Mouse (Mus musculus) embryonic stem cell, embryonic (primary cell): Measurements from ENCODE around the gene Castor1.

Experiments used
- CTCF ChIA-PET, 4 experiments: fragments of 300-600 bp in 2 of 4; fragments of 350-600 bp in 2 of 4; sonication (Branson Sonifier 250); formaldehyde crosslinking; loops; one replicate each; lab custom pipeline; 2022; ENCODE audit warnings: inconsistent platforms in 2 of 4; lab: Charles Lee
- POLR2A ChIA-PET, 4 experiments: fragments of 300-600 bp in 2 of 4; fragments of 350-600 bp in 2 of 4; sonication (Branson Sonifier 250); formaldehyde crosslinking; loops; one replicate each; lab custom pipeline; 2022; ENCODE audit warnings: antibody characterized with exemption in 4 of 4, inconsistent platforms in 1 of 4; lab: Charles Lee

Castor1 gene

DNA sequence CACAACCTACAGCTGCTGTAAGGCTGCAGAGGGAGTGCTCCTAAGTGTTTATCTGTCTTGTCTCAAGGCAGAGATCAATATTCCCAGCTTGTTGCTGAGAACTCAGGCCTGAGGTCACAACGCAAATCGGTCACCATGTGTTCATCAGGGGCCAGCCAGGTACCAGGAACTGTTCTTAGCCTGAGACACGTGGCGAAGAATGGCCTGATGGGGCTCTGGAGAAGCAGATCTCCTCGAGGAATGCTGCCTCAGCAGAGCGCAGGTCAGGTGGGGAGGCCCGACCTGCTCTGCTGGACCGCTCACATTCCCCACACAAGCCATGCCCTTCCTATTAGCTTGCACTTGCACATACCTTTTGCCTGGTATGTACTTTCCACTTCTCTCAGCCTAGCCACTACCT, 21.4 kb upstream of the Castor1 start:
- ChIA-PET CTCF (interaction anchor here in 1 of 4 experiments (0.9 to 1.1 kb wide), 3 partner anchors 11 to 62 kb away, joined by 3 read pairs; no protein-coding TSS in a partner anchor), POLR2A (interaction anchor here (0.5 to 3.3 kb wide), 14 partner anchors 10 to 64 kb away, joined by 3 to 29 read pairs (median 4); partner anchors contain the start of gene Tbc1d10a (in 3 of the 4))

DNA sequence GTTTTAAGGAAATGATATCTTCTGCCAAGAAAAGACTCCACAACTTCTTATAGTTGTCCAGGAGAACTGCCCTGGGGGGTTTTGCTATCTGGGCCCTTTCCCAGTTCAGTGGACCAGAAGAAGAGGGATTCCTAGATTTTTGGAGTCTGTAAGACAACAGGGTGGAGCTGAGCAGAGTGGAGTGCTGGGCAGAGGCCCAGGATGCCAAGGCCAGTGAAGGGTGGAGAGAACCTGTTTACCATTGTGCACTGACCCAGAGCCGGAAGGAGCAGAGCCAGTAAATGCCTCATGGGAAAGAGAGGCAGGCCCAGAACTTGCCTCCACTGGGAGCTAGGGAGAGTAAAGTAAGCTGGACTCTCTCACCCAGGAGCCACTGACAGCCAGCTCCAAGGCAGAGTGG, 20.3 kb upstream of the Castor1 start:
- ChIA-PET POLR2A (interaction anchor here in 3 of 4 experiments (1.1 to 3.3 kb wide), 5 partner anchors 11 to 55 kb away, joined by 3 to 29 read pairs (median 9); partner anchors contain the start of gene Tbc1d10a (in 3 of the 3)), CTCF (interaction anchor here in 1 of 4 experiments (0.6 kb wide), 1 partner anchor 22 kb away, joined by 3 read pairs; no protein-coding TSS in a partner anchor)

DNA sequence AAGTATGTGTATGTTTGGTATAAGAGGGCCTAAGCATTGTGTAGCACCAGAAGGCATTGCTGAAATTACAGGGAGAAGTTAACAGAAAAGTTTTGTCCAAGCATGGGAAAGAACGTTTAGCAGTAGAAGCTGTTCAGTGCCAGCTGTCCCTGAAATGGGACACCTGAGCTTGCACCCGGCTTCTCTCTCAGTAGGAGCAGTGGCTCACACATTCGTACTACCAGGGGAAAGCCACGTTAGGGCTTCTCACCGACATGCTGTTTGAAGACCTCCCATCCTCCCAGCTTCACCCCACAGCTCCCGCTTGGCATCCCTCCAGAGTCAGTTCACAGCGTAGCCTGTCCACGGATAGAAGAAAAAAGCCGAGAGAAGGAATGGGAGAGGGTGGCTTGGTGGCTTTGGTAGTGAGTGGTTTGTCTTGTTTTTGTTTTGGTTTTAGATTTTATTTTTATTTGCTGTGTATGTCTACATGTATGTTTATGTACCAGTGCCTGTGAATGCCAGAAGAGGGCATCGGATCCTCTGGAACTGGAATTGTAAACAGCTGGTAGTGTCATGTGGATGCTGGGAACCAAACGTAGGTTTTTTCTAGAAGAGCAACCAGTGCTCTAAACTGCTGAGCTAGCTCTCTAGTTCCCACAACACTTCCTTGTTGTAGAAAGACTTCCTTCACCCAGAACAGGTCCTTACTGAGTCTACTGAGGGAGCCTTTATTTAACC, 15.9 kb upstream of the Castor1 start:
- CTCF ChIA-PET = interaction anchor here in 3 of 4 experiments (0.6 to 1.1 kb wide), 4 partner anchors 13 to 666 kb away, joined by 3 to 19 read pairs (median 4); partner anchors contain the start of gene Castor1 (in 1 of the 3)
- POLR2A ChIA-PET = interaction anchor here in 2 of 4 experiments (0.7 to 6.4 kb wide), 7 partner anchors 9 to 239 kb away, joined by 3 to 24 read pairs (median 6); partner anchors contain the start of genes Tbc1d10a (in 2 of the 2) and Hormad2 (in 1 of the 2)

DNA sequence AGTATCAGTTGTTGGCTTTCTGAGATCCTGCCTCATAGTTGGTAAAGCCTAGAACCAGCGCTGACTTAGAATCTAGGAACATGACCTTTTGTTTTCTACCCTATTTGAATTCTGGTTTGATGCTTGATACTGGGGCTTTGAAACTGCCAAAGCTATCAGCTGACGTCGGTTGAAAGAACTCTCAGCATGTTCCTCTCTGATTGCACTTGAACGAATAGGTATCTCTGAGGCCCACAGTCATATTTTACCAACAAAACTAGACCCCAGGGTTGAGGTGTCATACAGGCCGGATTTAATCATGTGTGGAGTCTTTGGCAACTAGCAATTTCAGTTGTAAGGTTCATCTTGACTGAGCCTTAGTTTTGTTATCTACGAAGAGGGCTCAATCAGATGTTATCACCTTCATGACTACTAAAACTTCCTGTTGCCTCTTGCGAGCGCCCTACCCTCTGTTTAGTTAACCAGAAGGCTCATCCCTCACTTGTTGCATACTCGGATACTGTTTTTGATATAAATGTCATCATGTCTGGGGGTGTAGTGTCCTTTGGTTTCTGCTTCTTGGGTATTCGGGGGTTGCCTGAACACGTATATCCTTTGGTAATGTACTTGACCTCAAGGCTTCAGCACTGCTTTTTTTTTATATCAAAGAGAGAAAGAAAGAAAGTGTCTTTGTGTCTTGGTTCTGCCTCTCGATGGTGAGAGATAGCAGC, 14.9 kb upstream of the Castor1 start:
- POLR2A ChIA-PET = interaction anchor here in 3 of 4 experiments (0.6 to 6.4 kb wide), 9 partner anchors 9 to 42 kb away, joined by 3 to 24 read pairs (median 3); partner anchors contain the start of gene Tbc1d10a (in 2 of the 3)
- CTCF ChIA-PET = interaction anchor here in 2 of 4 experiments (0.8 to 1.2 kb wide), 3 partner anchors 12 to 56 kb away, joined by 3 to 4 read pairs (median 3); partner anchors contain the start of gene Castor1 (in 1 of the 2)

DNA sequence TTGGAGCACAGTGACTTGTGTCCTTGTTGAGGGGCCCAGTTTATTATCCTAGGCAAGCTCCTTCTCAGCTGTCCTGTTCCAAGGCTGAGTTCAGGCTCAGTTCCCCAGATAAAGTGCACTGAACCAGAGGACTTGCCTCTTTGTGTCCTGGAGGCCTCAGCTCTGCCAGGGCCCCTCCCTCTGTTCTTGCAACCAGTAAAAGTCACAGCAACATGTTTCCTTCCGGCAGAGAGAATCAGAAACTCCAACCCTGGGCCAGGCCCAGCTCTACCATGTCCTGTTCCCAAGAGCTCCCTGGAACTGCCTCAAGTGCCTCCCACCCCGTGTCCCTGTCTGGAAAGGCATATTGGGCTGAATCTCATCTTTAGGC, 14.3 kb upstream of the Castor1 start:
- CTCF ChIA-PET = interaction anchor here in 1 of 4 experiments (1.2 kb wide), 1 partner anchor 11 kb away, joined by 3 read pairs; no protein-coding TSS in a partner anchor

DNA sequence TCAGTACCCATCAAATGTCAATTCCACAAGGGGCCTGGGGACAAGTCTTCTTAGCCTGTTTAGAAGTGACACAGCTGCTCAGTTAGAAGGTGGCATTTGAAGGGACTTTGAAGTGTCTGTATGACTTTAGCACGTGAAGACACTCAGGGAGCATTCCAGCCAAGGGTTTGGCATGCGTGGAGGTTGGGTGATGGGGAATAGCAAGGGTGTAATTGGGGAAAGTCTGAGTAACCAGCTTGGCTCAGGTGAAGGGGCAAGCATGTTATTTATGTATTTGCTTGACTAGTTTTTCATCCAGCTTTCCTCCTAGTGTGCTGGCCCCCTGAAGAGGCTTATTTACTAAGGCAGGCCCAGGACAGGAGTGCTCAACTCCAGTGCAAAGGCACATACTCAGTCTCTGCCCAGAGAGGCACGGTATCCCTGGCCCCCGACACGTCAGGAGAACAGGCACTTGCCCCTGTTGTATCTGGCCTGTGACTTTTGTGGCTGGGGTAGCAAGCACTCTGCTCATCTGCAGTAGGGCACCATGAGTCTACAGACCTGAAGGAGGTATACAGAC, 12.8 kb upstream of the Castor1 start:
- ChIA-PET POLR2A (interaction anchor here in 1 of 4 experiments (1.0 to 1.4 kb wide), 2 partner anchors 19 to 279 kb away, joined by 3 read pairs; partner anchors contain the start of gene Tbc1d10a), CTCF (interaction anchor here in 1 of 4 experiments (0.6 kb wide), 1 partner anchor 71 kb away, joined by 3 read pairs; no protein-coding TSS in a partner anchor)

More for the DNA sequence above, 14.3 kb upstream of the Castor1 start:
- POLR2A ChIA-PET = interaction anchor here in 3 of 4 experiments (0.6 to 6.4 kb wide), 6 partner anchors 11 to 43 kb away, joined by 3 to 24 read pairs (median 3); partner anchors contain the start of gene Tbc1d10a (in 2 of the 3)

DNA sequence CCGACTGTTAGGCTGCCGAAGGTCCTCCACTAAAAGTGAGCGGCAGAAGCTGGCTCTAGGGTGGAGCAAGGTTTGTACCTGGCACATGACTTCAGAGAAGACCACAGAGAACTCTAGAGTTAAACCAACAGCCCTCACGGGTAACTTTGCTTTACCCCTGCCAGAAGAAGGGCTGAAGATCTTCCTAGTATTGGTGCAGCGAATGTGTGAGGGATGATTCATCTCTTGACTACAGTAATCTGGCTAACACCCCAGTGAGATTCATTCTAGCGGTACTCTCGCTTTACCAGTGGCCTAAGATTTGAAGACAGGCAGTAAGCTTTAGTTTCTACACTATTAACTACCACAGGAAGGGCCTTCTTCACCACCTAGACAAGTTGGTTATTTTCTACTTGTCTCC, 12.1 kb upstream of the Castor1 start:
- CTCF ChIA-PET = interaction anchor here in 2 of 4 experiments (0.5 to 1.0 kb wide), 3 partner anchors 14 to 71 kb away, joined by 3 to 4 read pairs (median 3); no protein-coding TSS in a partner anchor
- POLR2A ChIA-PET = interaction anchor here in 2 of 4 experiments (1.0 to 1.4 kb wide), 3 partner anchors 10 to 19 kb away, joined by 3 to 8 read pairs (median 3); partner anchors contain the start of genes Castor1 (in 1 of the 2) and Tbc1d10a (in 1 of the 2)

DNA sequence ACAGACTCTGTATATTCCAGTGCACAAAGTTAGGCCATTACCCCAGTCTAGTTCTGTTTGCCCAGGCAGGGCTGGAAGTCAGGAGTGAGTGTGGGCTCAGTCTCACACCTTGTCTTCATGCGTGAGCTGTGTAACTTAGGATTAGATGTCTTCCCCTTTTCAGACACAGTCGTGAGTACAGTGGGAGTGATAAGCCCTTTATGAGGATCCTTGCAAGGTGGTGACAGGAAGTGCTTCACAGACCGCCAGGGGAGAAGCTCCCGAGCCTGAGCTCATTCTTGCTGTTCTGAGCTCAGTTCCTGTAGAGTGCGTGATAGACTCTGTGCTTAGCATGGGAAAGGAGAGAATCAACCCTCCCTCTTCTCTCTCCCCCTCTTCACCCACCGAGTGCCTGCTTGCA, 11.5 kb upstream of the Castor1 start:
- ChIA-PET POLR2A (interaction anchor here in 2 of 4 experiments (1.0 to 1.4 kb wide), 3 partner anchors 10 to 20 kb away, joined by 3 to 8 read pairs (median 3); partner anchors contain the start of genes Castor1 (in 1 of the 2) and Tbc1d10a (in 1 of the 2)), CTCF (interaction anchor here in 2 of 4 experiments (0.5 to 1.0 kb wide), 2 partner anchors 13 to 22 kb away, joined by 4 to 8 read pairs; no protein-coding TSS in a partner anchor)

DNA sequence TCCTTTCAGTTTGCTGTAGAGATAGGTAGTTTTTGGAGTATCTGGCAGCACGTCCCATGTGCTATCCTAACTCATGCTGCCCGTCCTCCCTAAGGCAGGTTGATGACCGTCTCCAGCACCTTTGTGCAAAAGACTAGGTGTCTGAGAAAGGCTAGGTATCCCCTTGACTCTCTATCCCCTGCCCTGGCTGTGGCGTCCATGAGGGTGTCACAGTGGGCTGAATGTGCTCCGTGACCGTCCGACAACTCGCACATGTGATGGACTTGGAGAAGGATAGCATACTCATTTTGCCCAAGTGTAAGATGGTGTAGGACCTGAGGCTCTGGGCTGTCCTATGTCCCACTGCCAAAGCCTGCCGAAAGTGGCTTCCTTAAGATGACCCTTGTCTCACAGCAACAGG, 10.4 kb upstream of the Castor1 start:
- ChIA-PET CTCF (no interaction called here), POLR2A (no interaction called here)

DNA sequence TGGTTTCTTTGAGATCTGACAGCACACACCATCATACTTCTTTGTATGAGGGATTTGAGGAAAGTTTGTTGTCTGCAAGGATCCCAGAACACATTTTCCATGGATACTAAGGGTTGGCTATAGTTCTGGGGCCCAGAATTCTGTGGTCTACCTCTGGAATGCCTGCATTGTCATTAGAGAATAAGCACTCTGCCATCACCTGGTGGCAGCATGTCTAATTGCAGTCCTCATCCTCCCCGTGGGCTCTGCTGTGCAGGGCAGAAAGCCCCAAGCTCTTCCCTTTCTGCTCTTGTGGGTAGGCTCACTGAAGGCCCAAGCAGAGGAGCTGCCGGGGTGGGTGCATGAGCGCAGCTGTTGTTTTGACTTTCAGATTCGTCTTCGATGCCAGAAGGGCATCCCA, 8.5 kb upstream of the Castor1 start:
- ChIA-PET CTCF (interaction anchor here in 3 of 4 experiments (0.6 to 1.2 kb wide), 4 partner anchors 10 to 243 kb away, joined by 3 to 4 read pairs (median 4); partner anchors contain the start of gene Rnf215 (in 1 of the 3)), POLR2A (interaction anchor here in 1 of 4 experiments (0.9 kb wide), 2 partner anchors 10 to 23 kb away, joined by 3 to 4 read pairs; partner anchors contain the start of gene Tbc1d10a)

DNA sequence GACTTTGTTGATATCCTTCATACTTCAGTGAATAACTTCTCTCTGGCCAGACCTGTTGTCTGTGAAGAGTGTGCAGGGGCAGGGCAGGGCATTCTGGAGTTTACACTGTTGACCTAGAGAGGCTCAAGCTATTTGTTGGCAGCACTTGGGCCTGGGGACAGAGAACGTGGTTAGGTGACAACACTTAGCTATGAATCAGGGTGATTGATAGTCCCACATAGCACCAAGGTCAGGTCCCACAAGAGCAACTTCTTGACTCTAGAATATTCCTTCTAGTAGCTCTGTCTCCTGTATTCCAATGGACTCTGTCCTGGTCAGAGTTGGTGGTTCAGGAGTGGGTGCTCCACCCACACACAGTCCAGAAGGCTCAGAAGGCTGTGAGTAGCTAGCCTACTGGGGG, 7.2 kb upstream of the Castor1 start:
- ChIA-PET POLR2A (interaction anchor here in 2 of 4 experiments (0.5 to 3.8 kb wide), 13 partner anchors 9 to 93 kb away, joined by 3 to 16 read pairs (median 3); partner anchors contain the start of gene Tbc1d10a (in 2 of the 2)), CTCF (interaction anchor here (0.7 to 1.7 kb wide), 5 partner anchors 9 to 765 kb away, joined by 3 to 10 read pairs (median 6); no protein-coding TSS in a partner anchor)

DNA sequence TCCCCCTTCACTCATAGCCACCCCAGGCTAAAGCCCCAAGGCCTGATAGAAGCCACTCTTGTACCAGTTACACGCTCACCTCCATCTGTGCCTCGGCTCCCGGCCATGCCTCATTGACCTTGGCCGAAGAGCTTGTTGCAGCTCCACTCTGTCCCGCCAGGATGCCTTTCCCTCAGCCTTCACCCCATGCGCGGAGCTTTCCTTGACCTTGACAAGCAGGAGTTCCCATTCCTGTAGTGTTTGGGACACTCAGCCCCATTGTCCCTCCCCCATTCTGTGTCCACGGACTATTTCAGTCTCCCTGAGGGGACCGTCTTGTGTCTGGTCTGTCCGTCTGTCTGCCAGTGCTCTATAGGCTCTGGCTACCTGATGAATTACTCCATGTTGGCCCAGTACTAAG, 4.9 kb upstream of the Castor1 start:
- CTCF ChIA-PET = interaction anchor here in 2 of 4 experiments (0.5 to 2.2 kb wide), 7 partner anchors 9 to 497 kb away, joined by 3 to 13 read pairs (median 3); partner anchors contain the start of genes Lif (in 1 of the 2), Rnf215 (in 1 of the 2) and Sec14l2 (in 1 of the 2)
- POLR2A ChIA-PET = interaction anchor here in 2 of 4 experiments (0.5 to 5.7 kb wide), 11 partner anchors 12 to 880 kb away, joined by 3 to 49 read pairs (median 5); partner anchors contain the start of gene Tbc1d10a (in 2 of the 2)

DNA sequence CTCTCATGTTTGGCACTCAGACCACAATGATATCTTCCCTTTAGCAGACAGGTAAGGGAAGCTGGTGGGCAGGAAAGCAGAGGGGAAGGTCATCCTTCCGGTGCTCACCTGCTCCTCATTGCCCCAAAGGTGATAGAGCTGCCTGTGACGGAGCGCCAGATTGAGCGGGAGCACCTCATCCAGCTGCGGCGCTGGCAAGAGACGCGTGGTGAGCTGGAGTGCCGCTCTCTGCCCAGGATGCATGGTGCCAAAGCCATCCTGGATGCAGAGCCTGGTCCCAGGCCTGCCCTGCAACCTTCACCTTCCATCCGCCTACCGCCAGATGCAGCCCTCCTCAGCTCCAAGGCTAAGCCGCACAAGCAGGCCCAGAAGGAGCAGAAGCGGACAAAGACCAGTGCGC, 3.5 kb upstream of the Castor1 start:
- ChIA-PET POLR2A (interaction anchor here in 3 of 4 experiments (0.6 to 5.7 kb wide), 12 partner anchors 14 to 525 kb away, joined by 3 to 49 read pairs (median 5); partner anchors contain the start of genes Tbc1d10a (in 3 of the 3), Ascc2 (in 1 of the 3), Ccdc157 (in 1 of the 3) and Sf3a1 (in 1 of the 3)), CTCF (interaction anchor here (0.6 to 2.6 kb wide), 8 partner anchors 11 to 761 kb away, joined by 3 to 19 read pairs (median 6); partner anchors contain the start of genes Rnf215 (in 2 of the 4) and Lif (in 1 of the 4))

DNA sequence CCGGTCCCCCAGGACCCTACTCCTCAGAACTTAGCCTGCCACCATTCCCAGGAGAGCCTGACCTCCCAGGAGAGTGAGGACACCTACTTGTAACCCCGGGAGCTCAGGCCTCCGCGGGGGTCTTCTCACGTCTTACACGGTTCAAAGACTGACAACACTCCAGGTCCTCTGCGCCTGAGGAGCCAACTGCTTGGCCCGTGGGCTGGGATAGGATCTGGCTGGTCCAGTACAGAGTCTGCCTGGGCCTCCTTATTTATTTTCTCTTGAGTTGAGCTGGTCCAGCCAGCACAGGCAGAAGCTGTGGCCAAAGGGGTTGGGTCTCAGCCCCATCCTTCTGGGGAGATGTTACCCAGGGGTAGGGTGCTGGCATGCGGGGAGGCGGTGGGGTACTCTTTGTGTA, 3.0 kb upstream of the Castor1 start:
- ChIA-PET CTCF (interaction anchor here (0.5 to 2.6 kb wide), 9 partner anchors 11 to 301 kb away, joined by 3 to 19 read pairs (median 7); partner anchors contain the start of genes Lif (in 1 of the 4), Rnf215 (in 1 of the 4) and Slc35e4 (in 1 of the 4)), POLR2A (interaction anchor here in 3 of 4 experiments (0.6 to 5.7 kb wide), 20 partner anchors 11 to 524 kb away, joined by 3 to 49 read pairs (median 4); partner anchors contain the start of genes Tbc1d10a (in 3 of the 3), Ccdc157 (in 1 of the 3) and Sf3a1 (in 1 of the 3))

DNA sequence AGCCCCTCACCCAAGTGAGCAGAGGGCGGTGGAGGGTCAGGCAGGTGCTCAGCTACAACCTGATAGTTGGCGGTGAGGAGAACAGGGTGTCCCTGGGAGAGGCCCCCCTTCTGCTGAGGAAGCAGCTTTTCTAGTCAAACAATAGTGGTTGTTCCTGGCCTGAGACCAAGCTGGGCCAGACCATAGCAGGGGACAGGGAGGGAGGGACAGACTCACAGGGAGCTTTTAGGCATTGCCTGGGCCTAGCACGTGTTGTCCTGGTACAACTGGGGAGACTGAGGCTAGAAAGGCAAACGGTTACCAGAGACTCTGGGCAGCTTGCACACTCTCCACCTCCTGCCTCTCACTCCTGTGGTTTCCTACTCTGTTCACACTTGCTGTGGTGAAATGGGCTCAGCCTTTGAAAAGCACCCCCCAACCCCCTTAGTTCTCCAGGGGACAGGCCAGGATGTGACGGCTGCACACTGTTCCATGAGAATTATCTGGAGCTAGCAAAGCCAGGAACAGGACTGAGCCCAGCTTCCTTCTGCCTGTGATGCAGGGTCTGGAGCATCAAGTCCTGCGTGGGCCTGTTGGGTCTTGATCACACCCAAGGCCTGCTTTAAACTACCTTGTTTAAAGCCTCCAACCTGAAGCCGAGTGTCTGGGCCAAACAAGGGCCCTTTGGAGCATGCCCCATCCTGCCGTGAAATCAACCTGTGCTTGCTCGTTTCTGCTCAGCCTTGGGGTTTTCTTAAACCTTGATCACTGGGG, 1.6 kb upstream of the Castor1 start:
- CTCF ChIA-PET = interaction anchor here in 3 of 4 experiments (0.6 to 2.6 kb wide), 10 partner anchors 35 to 759 kb away, joined by 3 to 10 read pairs (median 3); partner anchors contain the start of gene Slc35e4 (in 1 of the 3)
- POLR2A ChIA-PET = interaction anchor here in 3 of 4 experiments (0.6 to 5.7 kb wide), 32 partner anchors 10 to 643 kb away, joined by 3 to 49 read pairs (median 3); partner anchors contain the start of genes Tbc1d10a (in 3 of the 3) and Tcn2 (in 1 of the 3)
